Comparison of ENCODE assay signal across 20 mouse cellular contexts in genomic region chr2:27479821-27480220, GRCm38 (mm10).
"Had no signal": no experiment of that assay in that cellular context is flagged by ENCODE, and none has a peak within 500 bp of the region (broad histone marks: within the 10 kb centered on the region; RNA-seq: fewer than 3 reads in every experiment).

No protein-coding gene starts in this region.

- H3K9ac ChIP-seq: limb, embryonic 12.5 days; limb, embryonic 15.5 days; liver, embryonic 14.5 days; lung, embryonic 15.5 days; midbrain, embryonic 12.5 days; midbrain, embryonic 15.5 days; neural tube, embryonic 12.5 days; neural tube, embryonic 15.5 days had no signal

- H3K4me3 ChIP-seq: limb, embryonic 12.5 days; limb, embryonic 15.5 days; lung, embryonic 15.5 days; midbrain, embryonic 12.5 days; midbrain, embryonic 15.5 days; neural tube, embryonic 12.5 days; neural tube, embryonic 15.5 days had no signal

- ATAC-seq: midbrain, embryonic 15.5 days had no signal

- H3K36me3 ChIP-seq: limb, embryonic 12.5 days; limb, embryonic 15.5 days; lung, embryonic 15.5 days; midbrain, embryonic 12.5 days; midbrain, embryonic 15.5 days; neural tube, embryonic 12.5 days; neural tube, embryonic 15.5 days had no signal

- H3K27me3 ChIP-seq: limb, embryonic 12.5 days; limb, embryonic 15.5 days; lung, embryonic 15.5 days; midbrain, embryonic 12.5 days; midbrain, embryonic 15.5 days; neural tube, embryonic 12.5 days; neural tube, embryonic 15.5 days had no signal

- H3K9me3 ChIP-seq: limb, embryonic 12.5 days; limb, embryonic 15.5 days; lung, embryonic 15.5 days; midbrain, embryonic 12.5 days; midbrain, embryonic 15.5 days; neural tube, embryonic 12.5 days; neural tube, embryonic 15.5 days had no signal

- DNase-seq: kidney, adult 9 months; kidney, postnatal 14 days; kidney, postnatal 4 days; left cerebral cortex, postnatal 4 days; lung, adult 18-20 months; lung, postnatal 10 days; lung, postnatal 36 days; right cerebral cortex, adult 18-20 months; right cerebral cortex, postnatal 14 days; right cerebral cortex, postnatal 4 days; thymus, adult 2 months had no signal

- H3K27ac ChIP-seq: limb, embryonic 12.5 days; limb, embryonic 15.5 days; liver, embryonic 14.5 days; lung, embryonic 15.5 days; midbrain, embryonic 12.5 days; midbrain, embryonic 15.5 days; neural tube, embryonic 12.5 days; neural tube, embryonic 15.5 days; stomach, postnatal 0 days had no signal
